Mouse (Mus musculus) thymus, adult 2 months (tissue): ENCODE measurements around the gene Cdc14b. TPM values are rescaled to one million over a fixed set of nuclear protein-coding genes. Genes with fewer than 3 reads are reported as not detected.

Experiments used
- DNase-seq: peaks from one replicate; pipeline ENCODE4 v3.0.0; 2021
- H3K27ac ChIP-seq: fragments of 200-500 bp; 2 replicates; pipeline ENCODE4 v1.5.1; 2012; ENCODE audit warnings: low read length, control low read depth; ENCODE audit not compliant: control insufficient read depth, insufficient read depth
- H3K27me3 ChIP-seq: fragments of 200-500 bp; 2 replicates; pipeline ENCODE4 v1.6.1; 2012; ENCODE audit warnings: mild to moderate bottlenecking, low read length, moderate library complexity, mixed read lengths; ENCODE audit not compliant: control insufficient read depth, insufficient read depth
- H3K36me3 ChIP-seq: fragments of 200-500 bp; 2 replicates; pipeline ENCODE4 v1.6.1; 2012; ENCODE audit warnings: mild to moderate bottlenecking, low read length, moderate library complexity; ENCODE audit not compliant: control insufficient read depth, insufficient read depth
- H3K4me1 ChIP-seq: fragments of 200-500 bp; replicated peaks from 2 replicates; pipeline ENCODE4 v1.6.1; 2012; ENCODE audit warnings: low read length; ENCODE audit not compliant: control insufficient read depth, insufficient read depth
- H3K4me3 ChIP-seq: fragments of 200-500 bp; 2 replicates; pipeline ENCODE4 v1.5.1; 2012; ENCODE audit warnings: mild to moderate bottlenecking, low read length, control low read depth, moderate library complexity; ENCODE audit not compliant: control insufficient read depth, insufficient read depth
- CTCF ChIP-seq: fragments of 200-500 bp; IDR thresholded peaks from 2 replicates; pipeline ENCODE4 v1.5.1; 2012; ENCODE audit warnings: mild to moderate bottlenecking, control low read depth, low read length, moderate library complexity, borderline replicate concordance; ENCODE audit not compliant: control insufficient read depth, poor library complexity, insufficient read depth; ENCODE audit errors: extremely low read depth
- POLR2A ChIP-seq: fragments of 200-500 bp; IDR thresholded peaks from 2 replicates; pipeline ENCODE4 v1.6.1; 2012; ENCODE audit warnings: mild to moderate bottlenecking, low read length, control low read depth, moderate library complexity; ENCODE audit not compliant: control insufficient read depth, poor library complexity, insufficient read depth; ENCODE audit errors: extremely low read depth
- WGBS: fragments of 180-500 bp; shearing (Covaris S2); methylation state at CpG from one replicate; pipeline ENCODE4 v1.1.7; 2018; 5-methylcytosine and 5-hydroxymethylcytosine counted together
- polyA plus RNA-seq: library from polyadenylated mRNA; depleted of rRNA; stranded (reverse); fragments of >200 nt; gene quantifications from 2 replicates; pipeline ENCODE4 v1.2.3, GENCODE M21; 2012

Gene Cdc14b
- polyA plus RNA-seq, 1 experiment: 3.2 TPM

GRCm38 (mm10) chr13:64314041-64314440 is 39.0 kb upstream of the Cdc14b start:
- H3K4me3 ChIP-seq: no peak overlapping the region
- H3K4me1 ChIP-seq: peaks cover 12% of the 10 kb centered on the region
- no peaks in the 10 kb centered on the region for H3K27me3 ChIP-seq
- no peaks in the 10 kb centered on the region for H3K36me3 ChIP-seq
- 88% methylated on average over 3 of the region's 3 CpGs for WGBS
- no peak for TF ChIP-seq CTCF
- TF ChIP-seq POLR2A: no peak
- no peak for DNase-seq
- no peak overlapping the region for H3K27ac ChIP-seq

- H3K27me3 ChIP-seq: no peaks in the 10 kb centered on the region
- WGBS: 1% methylated on average over 2 of the region's 2 CpGs
- no peak for TF ChIP-seq POLR2A
- no peak for TF ChIP-seq CTCF
- H3K27ac ChIP-seq: no peak overlapping the region
- peak overlapping the region; percentile 76; the same call in 1 of the 2 replicates for H3K4me3 ChIP-seq
- DNase-seq: no peak
- H3K4me1 ChIP-seq: peaks cover 12% of the 10 kb centered on the region
- H3K36me3 ChIP-seq: peaks cover 3% of the 10 kb centered on the region; the same call in 1 of the 2 replicates
These were observed 37.8 kb upstream of the Cdc14b start for GRCm38 (mm10) chr13:64312916-64313289.

- peak within 1 kb of the TSS; percentile 76 for H3K4me3 ChIP-seq
- peak within 1 kb of the TSS; percentile 40; the same call in 1 of the 2 replicates for H3K27ac ChIP-seq
- TF ChIP-seq POLR2A: peak; percentile 43
- TF ChIP-seq CTCF: no peak
- DNase-seq: peak; percentile 87
- peaks cover 4% of the 10 kb centered on the region; the same call in 1 of the 2 replicates for H3K36me3 ChIP-seq
- WGBS: under 1% methylated on average over 73 of the region's 74 CpGs
- H3K4me1 ChIP-seq: peaks cover 12% of the 10 kb centered on the region
- H3K27me3 ChIP-seq: no peaks in the 10 kb centered on the region
These were observed 37.2 kb upstream of the Cdc14b start, which contains the start of gene Aaed1 for GRCm38 (mm10) chr13:64312024-64312915. Gene Aaed1 (minus strand): TSS chr13:64312710.

- no peak overlapping the region for H3K4me3 ChIP-seq
- peaks cover 12% of the 10 kb centered on the region for H3K4me1 ChIP-seq
- no peak for DNase-seq
- WGBS: 91% methylated on average over 1 of the region's 1 CpGs
- no peak overlapping the region for H3K27ac ChIP-seq
- peaks cover 7% of the 10 kb centered on the region; the same call in 1 of the 2 replicates for H3K36me3 ChIP-seq
- no peaks in the 10 kb centered on the region for H3K27me3 ChIP-seq
- TF ChIP-seq CTCF (no peak), POLR2A (no peak)
These were observed 36.2 kb upstream of the Cdc14b start for GRCm38 (mm10) chr13:64311266-64311665.

GRCm38 (mm10) chr13:64310585-64310984 is 35.5 kb upstream of the Cdc14b start:
- 87% methylated on average over 6 of the region's 6 CpGs for WGBS
- no peak for DNase-seq
- TF ChIP-seq CTCF (no peak), POLR2A (no peak)

GRCm38 (mm10) chr13:64309842-64310241 is 34.8 kb upstream of the Cdc14b start:
- peaks cover 7% of the 10 kb centered on the region; the same call in 1 of the 2 replicates for H3K36me3 ChIP-seq
- H3K27me3 ChIP-seq: no peaks in the 10 kb centered on the region
- H3K4me1 ChIP-seq: peaks cover 12% of the 10 kb centered on the region
- H3K4me3 ChIP-seq: no peak overlapping the region
- 8% methylated on average over 11 of the region's 11 CpGs for WGBS
- no peak for TF ChIP-seq CTCF
- peak; percentile 11 for DNase-seq
- no peak overlapping the region for H3K27ac ChIP-seq

More at GRCm38 (mm10) chr13:64310585-64310984, 35.5 kb upstream of the Cdc14b start:
- no peak overlapping the region for H3K27ac ChIP-seq
- peaks cover 7% of the 10 kb centered on the region; the same call in 1 of the 2 replicates for H3K36me3 ChIP-seq
- no peaks in the 10 kb centered on the region for H3K27me3 ChIP-seq
- H3K4me3 ChIP-seq: no peak overlapping the region
- peaks cover 12% of the 10 kb centered on the region for H3K4me1 ChIP-seq
